Mouse (Mus musculus) ES-CJ7 (cell line): ENCODE data around the gene Cd83.

ENCODE experiments used
- DNase-seq: peaks from one replicate; pipeline ENCODE4 v3.0.0; 2011; ENCODE audit warnings: low read depth, low spot score

The Cd83 gene

GRCm38 (mm10) chr13:43784725-43785711 lies at the start of gene Cd83:
Gene Cd83 (plus strand): TSS chr13:43784775.
- peak; percentile 14 for DNase-seq

- DNase-seq, result peak; percentile 90
Measured at GRCm38 (mm10) chr13:43739598-43740275, 44.8 kb upstream of the Cd83 start.

GRCm38 (mm10) chr13:43740276-43740608 lies 44.3 kb upstream of the Cd83 start:
- DNase-seq, result no peak

- DNase-seq, result peak; percentile 33
Measured at GRCm38 (mm10) chr13:43742677-43743076, 41.9 kb upstream of the Cd83 start.

GRCm38 (mm10) chr13:43744259-43744658 lies 40.3 kb upstream of the Cd83 start:
- no peak for DNase-seq

- peak; percentile 11 for DNase-seq
Measured at GRCm38 (mm10) chr13:43750301-43750700, 34.3 kb upstream of the Cd83 start.

- DNase-seq, result no peak
Measured at GRCm38 (mm10) chr13:43750966-43751365, 33.6 kb upstream of the Cd83 start.

- DNase-seq, result no peak
Measured at GRCm38 (mm10) chr13:43752407-43752806, 32.2 kb upstream of the Cd83 start.

- no peak for DNase-seq
Measured at GRCm38 (mm10) chr13:43753652-43754051, 30.9 kb upstream of the Cd83 start.

- no peak for DNase-seq
Measured at GRCm38 (mm10) chr13:43754455-43755128, 30.0 kb upstream of the Cd83 start.

GRCm38 (mm10) chr13:43755573-43755972 lies 29.0 kb upstream of the Cd83 start:
- DNase-seq, result no peak

- DNase-seq, result no peak
Measured at GRCm38 (mm10) chr13:43761156-43761855, 23.3 kb upstream of the Cd83 start.

- no peak for DNase-seq
Measured at GRCm38 (mm10) chr13:43762901-43763300, 21.7 kb upstream of the Cd83 start.

- no peak for DNase-seq
Measured at GRCm38 (mm10) chr13:43763301-43763994, 21.1 kb upstream of the Cd83 start.

GRCm38 (mm10) chr13:43763995-43764579 lies 20.5 kb upstream of the Cd83 start:
- no peak for DNase-seq

GRCm38 (mm10) chr13:43765293-43765814 lies 19.2 kb upstream of the Cd83 start:
- DNase-seq, result no peak

- DNase-seq, result no peak
Measured at GRCm38 (mm10) chr13:43766786-43767680, 17.5 kb upstream of the Cd83 start.

- DNase-seq, result no peak
Measured at GRCm38 (mm10) chr13:43773020-43773419, 11.6 kb upstream of the Cd83 start.

GRCm38 (mm10) chr13:43773965-43774566 lies 10.5 kb upstream of the Cd83 start:
- peak; percentile 51 for DNase-seq
